Mouse (Mus musculus) common myeloid progenitor, adult 5-6 weeks (primary cell): ENCODE data around the gene Atg9b. TPM values are rescaled to one million over a fixed set of nuclear protein-coding genes. Genes with fewer than 3 reads are reported as not detected.

Experiments used
- ATAC-seq: replicated peaks from 2 replicates; pipeline ENCODE4 v1.8.0; 2016; ENCODE audit warnings: low read depth, mild to moderate bottlenecking, moderate TSS enrichment, inconsistent platforms; ENCODE audit not compliant: poor library complexity, severe bottlenecking
- total RNA-seq: library from RNA; stranded (forward); fragments of 200-1000, 187-1606 nt; gene quantifications from 2 replicates; pipeline ENCODE4 v1.2.3, GENCODE M21; 2017

Gene Atg9b
- total RNA-seq, 1 experiment from 2014 or later: 0.78 TPM

DNA sequence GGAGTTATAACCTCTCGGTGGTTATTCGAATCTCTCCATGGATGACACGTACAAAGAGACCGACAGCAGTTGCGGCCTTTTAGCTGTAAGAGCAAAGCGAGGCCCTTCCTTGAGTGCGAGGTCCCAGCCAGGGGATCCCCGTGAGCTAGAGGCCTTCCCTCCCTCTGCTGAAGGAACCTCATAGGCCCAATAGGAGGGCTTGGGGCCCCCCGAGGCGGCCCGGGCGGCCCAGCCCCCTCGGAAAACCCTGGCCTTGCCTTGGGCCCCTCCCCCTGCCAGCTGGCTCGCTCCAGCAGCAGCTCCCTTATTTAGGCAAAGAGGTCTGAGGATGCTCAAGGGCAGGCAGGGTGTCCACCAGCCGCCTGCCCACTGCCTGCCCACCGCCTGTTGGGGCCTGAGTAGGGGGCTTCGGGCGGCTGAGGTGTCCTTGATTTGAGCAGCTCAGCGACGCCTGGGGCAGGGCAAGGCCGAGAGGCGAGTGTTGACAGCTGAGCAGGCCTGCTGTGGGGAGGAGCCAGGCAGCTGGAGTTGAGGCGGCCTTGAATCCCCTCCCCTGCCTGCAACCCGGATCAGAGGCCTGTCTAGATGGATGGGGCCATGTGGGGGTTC is 39.6 kb downstream of the Atg9b start:
- ATAC-seq: no peak

DNA sequence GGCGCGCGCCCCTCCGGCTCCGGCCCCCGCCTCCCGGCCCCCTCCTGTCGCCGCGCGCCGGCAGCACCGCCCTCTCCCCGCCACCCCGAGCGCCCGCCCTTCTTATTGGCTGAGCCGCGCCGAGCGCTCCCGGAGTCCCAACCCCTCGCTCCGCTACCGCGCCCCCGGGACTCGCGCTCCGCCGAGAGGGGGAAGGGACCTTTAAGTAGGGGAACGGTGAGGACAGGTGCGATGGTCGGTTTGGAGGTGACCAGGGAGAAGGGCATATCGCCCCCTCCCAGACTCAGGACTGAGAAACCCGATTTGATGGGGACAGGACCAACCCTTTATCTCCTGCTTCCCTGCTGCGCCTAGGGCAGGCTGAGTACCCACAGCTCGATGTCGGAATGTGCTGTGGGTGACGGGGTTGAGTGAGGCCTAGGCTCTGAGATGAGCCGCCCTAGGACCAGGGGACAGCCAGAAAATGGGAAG is 40.2 kb downstream of the Atg9b start:
- peak; percentile 57 for ATAC-seq

GRCm38 (mm10) chr5:24351278-24351677 is 40.7 kb downstream of the Atg9b start, which contains the start of gene Kcnh2:
TSS of gene Kcnh2 (minus strand) at chr5:24351604.
- ATAC-seq: no peak

GRCm38 (mm10) chr5:24350531-24351250 is 41.3 kb downstream of the Atg9b start:
- no peak for ATAC-seq

- ATAC-seq: no peak
Observed at GRCm38 (mm10) chr5:24350073-24350472, 41.9 kb downstream of the Atg9b start.

DNA sequence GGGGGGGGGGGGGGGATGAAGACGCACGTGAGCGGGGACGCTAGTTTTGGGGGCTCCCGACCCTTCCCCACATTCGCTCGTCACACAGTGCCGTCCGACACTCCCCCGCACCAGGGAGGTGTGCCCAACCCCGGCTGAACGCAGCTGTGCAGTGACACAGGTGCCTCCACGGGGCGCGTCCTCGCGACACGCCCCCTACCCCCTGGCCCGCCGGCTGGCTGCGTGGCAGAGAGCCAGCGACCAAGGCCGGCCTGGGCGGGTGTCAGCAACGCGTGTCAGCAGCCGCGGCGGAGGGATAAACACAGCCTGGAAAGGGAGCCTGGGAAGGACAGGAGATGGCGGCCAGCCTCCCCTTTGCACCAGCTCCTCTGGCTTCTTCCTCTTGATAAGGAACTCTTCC is 43.4 kb downstream of the Atg9b start:
- no peak for ATAC-seq

- ATAC-seq: peak; percentile 78
Observed at GRCm38 (mm10) chr5:24348128-24348527, 43.8 kb downstream of the Atg9b start.

- no peak for ATAC-seq
Observed at GRCm38 (mm10) chr5:24347186-24347875, 44.6 kb downstream of the Atg9b start.

GRCm38 (mm10) chr5:24346313-24346712 is 45.6 kb downstream of the Atg9b start:
- ATAC-seq: no peak

- ATAC-seq: peak; percentile 2; the same call in 1 of the 2 replicates
Observed at GRCm38 (mm10) chr5:24344477-24345051, 47.4 kb downstream of the Atg9b start.

DNA sequence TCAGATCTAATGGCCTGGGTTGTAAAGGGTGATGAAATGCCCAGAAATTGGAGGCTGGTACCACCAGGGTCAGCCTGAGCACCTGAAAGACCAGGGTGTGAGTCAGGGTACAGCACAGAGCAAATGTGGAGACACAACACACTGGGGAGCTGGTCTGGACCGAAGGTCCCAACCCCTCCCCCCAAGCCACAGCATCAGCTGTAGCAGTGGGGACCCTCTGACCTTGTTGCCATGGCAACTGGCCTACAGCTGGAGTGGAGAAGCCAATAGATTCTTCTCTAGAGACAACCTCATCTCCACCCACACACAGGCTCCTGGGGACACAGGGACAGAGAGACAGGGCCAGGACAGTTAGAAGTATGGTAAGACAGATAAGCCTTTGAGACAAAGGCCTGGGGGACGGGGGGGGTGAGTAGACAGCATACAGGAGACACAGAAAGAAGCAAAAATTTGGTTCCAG is 47.9 kb downstream of the Atg9b start:
- ATAC-seq: peak; percentile 50

GRCm38 (mm10) chr5:24343379-24343778 is 48.6 kb downstream of the Atg9b start:
- no peak for ATAC-seq

DNA sequence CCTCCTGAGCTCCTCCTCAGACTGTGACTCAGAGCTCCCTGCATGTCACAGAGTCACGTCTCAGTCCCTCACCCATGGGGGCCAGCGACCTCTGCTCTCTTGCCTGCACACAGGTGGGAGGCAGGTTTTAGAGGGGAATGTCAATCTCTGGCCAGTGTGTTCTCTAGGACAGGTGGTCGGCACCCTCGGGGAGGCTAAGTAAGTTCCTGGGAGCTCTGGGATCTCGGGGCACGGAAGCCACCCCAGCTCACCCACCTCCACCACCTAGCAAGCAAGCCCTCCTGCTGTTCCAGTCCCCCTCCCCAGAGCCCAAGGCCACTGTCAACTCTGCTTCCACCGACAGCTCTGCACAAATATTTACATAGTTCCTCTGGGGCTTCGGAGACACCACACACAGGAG is 49.0 kb downstream of the Atg9b start:
- ATAC-seq: no peak

GRCm38 (mm10) chr5:24342205-24342963 is 49.6 kb downstream of the Atg9b start:
- ATAC-seq: no peak

GRCm38 (mm10) chr5:24337821-24338220 is 54.1 kb downstream of the Atg9b start:
- ATAC-seq: peak; percentile 34

GRCm38 (mm10) chr5:24337366-24337765 is 54.6 kb downstream of the Atg9b start:
- peak; percentile 43 for ATAC-seq

GRCm38 (mm10) chr5:24335888-24336511 is 55.9 kb downstream of the Atg9b start:
- peak; percentile 70 for ATAC-seq

GRCm38 (mm10) chr5:24334749-24335148 is 57.2 kb downstream of the Atg9b start:
- no peak for ATAC-seq
